Mouse (Mus musculus) heart, embryonic 10.5 days (tissue): ENCODE results near the gene Nlrp3. TPM values are rescaled to one million over a fixed set of nuclear protein-coding genes. Genes with fewer than 3 reads are reported as not detected.

ENCODE experiments used
- DNase-seq: peaks from one replicate; pipeline ENCODE4 v3.0.0-alpha.2; 2017; ENCODE audit warnings: low spot score
- H3K27ac ChIP-seq: fragments of 300-500 bp; sonication (generic); 2 replicates; pipeline ENCODE4 v1.5.1; 2016; ENCODE audit warnings: mild to moderate bottlenecking
- H3K27me3 ChIP-seq: fragments of 300-500 bp; sonication (generic); 2 replicates; pipeline ENCODE4 v1.6.1; 2016; ENCODE audit warnings: mild to moderate bottlenecking; ENCODE audit not compliant: poor library complexity, insufficient read depth, severe bottlenecking
- H3K36me3 ChIP-seq: fragments of 300-500 bp; sonication (generic); 2 replicates; pipeline ENCODE4 v1.6.1; 2016; ENCODE audit warnings: mild to moderate bottlenecking, moderate library complexity
- H3K4me1 ChIP-seq: fragments of 300-500 bp; sonication (generic); 2 replicates; pipeline ENCODE4 v1.6.1; 2016; ENCODE audit warnings: mild to moderate bottlenecking
- H3K4me3 ChIP-seq: fragments of 300-500 bp; sonication (generic); 2 replicates; pipeline ENCODE4 v1.5.1; 2016; ENCODE audit warnings: mild to moderate bottlenecking, moderate library complexity
- H3K9me3 ChIP-seq: fragments of 300-500 bp; sonication (generic); 2 replicates; pipeline ENCODE4 v1.6.1; 2016; ENCODE audit warnings: mild to moderate bottlenecking, moderate library complexity
- WGBS: fragments of 180-500 bp; shearing (Covaris S2); methylation state at CpG from one replicate; pipeline ENCODE4 v1.1.7; 2016; 5-methylcytosine and 5-hydroxymethylcytosine counted together
- polyA plus RNA-seq: library from polyadenylated mRNA; unstranded; fragments of >200 nt; fragmentation: Nextera tagmentation; extraction: Ambion mirVana; gene quantifications from 2 replicates; pipeline ENCODE4 v1.2.1, GENCODE M21; 2016

The Nlrp3 gene
- polyA plus RNA-seq, 1 experiment from 2014 or later, result 0.40 TPM

GRCm38 (mm10) chr11:59596091-59596490, 54.7 kb downstream of the Nlrp3 start:
- no peak for DNase-seq
- WGBS, result 39% methylated on average over 4 of the region's 4 CpGs
- H3K9me3 ChIP-seq, result no peaks in the 10 kb centered on the region

GRCm38 (mm10) chr11:59596950-59597349, 55.6 kb downstream of the Nlrp3 start:
- Histone ChIP-seq H3K27me3 (peaks cover 7% of the 10 kb centered on the region; the same call in 1 of the 2 replicates), H3K4me1 (no peaks in the 10 kb centered on the region), H3K4me3 (no peak overlapping the region), H3K27ac (no peak overlapping the region), H3K9me3 (no peaks in the 10 kb centered on the region), H3K36me3 (no peaks in the 10 kb centered on the region)
- no peak for DNase-seq
- 84% methylated on average over 8 of the region's 8 CpGs for WGBS

More at GRCm38 (mm10) chr11:59596091-59596490, 54.7 kb downstream of the Nlrp3 start:
- Histone ChIP-seq H3K36me3 (no peaks in the 10 kb centered on the region), H3K27ac (no peak overlapping the region), H3K4me1 (no peaks in the 10 kb centered on the region), H3K4me3 (no peak overlapping the region), H3K27me3 (peaks cover 7% of the 10 kb centered on the region; the same call in 1 of the 2 replicates)

- H3K9me3 ChIP-seq, result no peaks in the 10 kb centered on the region
- 70% methylated on average over 7 of the region's 7 CpGs for WGBS
- no peak overlapping the region for H3K27ac ChIP-seq
- H3K4me1 ChIP-seq, result no peaks in the 10 kb centered on the region
- H3K27me3 ChIP-seq, result peaks cover 7% of the 10 kb centered on the region; the same call in 1 of the 2 replicates
- no peak overlapping the region for H3K4me3 ChIP-seq
- no peaks in the 10 kb centered on the region for H3K36me3 ChIP-seq
- no peak for DNase-seq
Observed at GRCm38 (mm10) chr11:59599211-59599610, 57.8 kb downstream of the Nlrp3 start.

GRCm38 (mm10) chr11:59600872-59601271, 59.5 kb downstream of the Nlrp3 start:
- DNase-seq, result no peak
- Histone ChIP-seq H3K27ac (no peak overlapping the region), H3K9me3 (no peaks in the 10 kb centered on the region), H3K27me3 (no peaks in the 10 kb centered on the region), H3K4me1 (no peaks in the 10 kb centered on the region), H3K4me3 (no peak overlapping the region), H3K36me3 (no peaks in the 10 kb centered on the region)
- 78% methylated on average over 3 of the region's 3 CpGs for WGBS

- no peaks in the 10 kb centered on the region for H3K4me1 ChIP-seq
- 61% methylated on average over 1 of the region's 1 CpGs for WGBS
- H3K27ac ChIP-seq, result no peak overlapping the region
- DNase-seq, result no peak
- no peaks in the 10 kb centered on the region for H3K27me3 ChIP-seq
- H3K36me3 ChIP-seq, result no peaks in the 10 kb centered on the region
- no peaks in the 10 kb centered on the region for H3K9me3 ChIP-seq
- H3K4me3 ChIP-seq, result no peak overlapping the region
Observed at GRCm38 (mm10) chr11:59602287-59602686, 60.9 kb downstream of the Nlrp3 start.

GRCm38 (mm10) chr11:59611646-59612045, 70.3 kb downstream of the Nlrp3 start:
- Histone ChIP-seq H3K9me3 (no peaks in the 10 kb centered on the region), H3K27ac (no peak overlapping the region), H3K27me3 (no peaks in the 10 kb centered on the region), H3K4me1 (no peaks in the 10 kb centered on the region), H3K4me3 (no peak overlapping the region), H3K36me3 (no peaks in the 10 kb centered on the region)
- WGBS, result 72% methylated on average over 5 of the region's 5 CpGs
- no peak for DNase-seq

- H3K27me3 ChIP-seq, result no peaks in the 10 kb centered on the region
- no peak overlapping the region for H3K4me3 ChIP-seq
- no peaks in the 10 kb centered on the region for H3K4me1 ChIP-seq
- no peaks in the 10 kb centered on the region for H3K36me3 ChIP-seq
- no peak overlapping the region for H3K27ac ChIP-seq
- no peaks in the 10 kb centered on the region for H3K9me3 ChIP-seq
- no peak for DNase-seq
- 49% methylated on average over 4 of the region's 4 CpGs for WGBS
Observed at GRCm38 (mm10) chr11:59614120-59614519, 72.8 kb downstream of the Nlrp3 start.

Other genes starting within 250 kb of the Nlrp3 start
- gene Wnt9a, start 234.6 kb upstream of the Nlrp3 start, polyA plus RNA-seq, result 3.8 and 4.1 TPM in 2 replicates
- not detected in 2 replicates for gene Prss38, start 165.9 kb upstream of the Nlrp3 start, polyA plus RNA-seq
- 14.5 and 15.3 TPM in 2 replicates for gene Jmjd4, start 91.5 kb upstream of the Nlrp3 start, polyA plus RNA-seq
- 120 and 123 TPM in 2 replicates for gene Snap47, start 90.4 kb upstream of the Nlrp3 start, polyA plus RNA-seq
- 5.2 and 5.9 TPM in 2 replicates for gene Zfp867, start 69.1 kb upstream of the Nlrp3 start, polyA plus RNA-seq
- 19.9 and 22.9 TPM in 2 replicates for gene Zkscan17, start 14.8 kb upstream of the Nlrp3 start, polyA plus RNA-seq
- gene Olfr222, start 34.7 kb downstream of the Nlrp3 start, polyA plus RNA-seq, result not detected in 2 replicates
- not detected in 2 replicates for gene Olfr223, start 51.7 kb downstream of the Nlrp3 start, polyA plus RNA-seq
- gene Mprip, start 119.7 kb downstream of the Nlrp3 start, polyA plus RNA-seq, result 36.6 and 43.6 TPM in 2 replicates
- 5.3 and 6.5 TPM in 2 replicates for gene Pld6, start 246.1 kb downstream of the Nlrp3 start, polyA plus RNA-seq